Mouse (Mus musculus) midbrain, embryonic 13.5 days (tissue): ENCODE measurements around the gene Taf5l. TPM values are rescaled to one million over a fixed set of nuclear protein-coding genes. Genes with fewer than 3 reads are reported as not detected.
"Not testable (repeated sequence)": the region's sequence is repeated elsewhere in the genome, so short reads cannot be mapped to it uniquely, and the experiment has no call there.

ENCODE experiments used
- ATAC-seq: fragments of 200-750 bp; cut with Nextera tagmentation; 2 replicates; pipeline ENCODE4 v1.8.0; 2017; ENCODE audit warnings: mild to moderate bottlenecking, moderate TSS enrichment, moderate library complexity
- H3K27ac ChIP-seq: fragments of 300-500 bp; sonication (generic); 2 replicates; pipeline ENCODE4 v1.5.1; 2015; ENCODE audit warnings: inconsistent platforms, mild to moderate bottlenecking, moderate library complexity
- H3K27me3 ChIP-seq: fragments of 300-500 bp; sonication (generic); 2 replicates; pipeline ENCODE4 v1.6.1; 2015; ENCODE audit warnings: mild to moderate bottlenecking, inconsistent platforms
- H3K36me3 ChIP-seq: fragments of 300-500 bp; sonication (generic); 2 replicates; pipeline ENCODE4 v1.6.1; 2015; ENCODE audit warnings: mild to moderate bottlenecking, inconsistent platforms
- H3K4me1 ChIP-seq: fragments of 300-500 bp; sonication (generic); replicated peaks from 2 replicates; pipeline ENCODE4 v1.6.1; 2015; ENCODE audit warnings: inconsistent platforms
- H3K4me2 ChIP-seq: fragments of 300-500 bp; sonication (generic); replicated peaks from 2 replicates; pipeline ENCODE4 v1.6.1; 2015; ENCODE audit warnings: moderate library complexity, mild to moderate bottlenecking, inconsistent platforms
- H3K4me3 ChIP-seq: fragments of 300-500 bp; sonication (generic); replicated peaks from 2 replicates; pipeline ENCODE4 v1.5.1; 2015; ENCODE audit warnings: mild to moderate bottlenecking, inconsistent platforms
- H3K9ac ChIP-seq: fragments of 300-500 bp; sonication (generic); replicated peaks from 2 replicates; pipeline ENCODE4 v1.6.1; 2015; ENCODE audit warnings: mild to moderate bottlenecking, inconsistent platforms
- H3K9me3 ChIP-seq: fragments of 300-500 bp; sonication (generic); 2 replicates; pipeline ENCODE4 v1.6.1; 2016; ENCODE audit warnings: mild to moderate bottlenecking, inconsistent platforms
- WGBS: fragments of 180-500 bp; shearing (Covaris S2); methylation state at CpG from one replicate; pipeline ENCODE4 v1.1.7; 2015; 5-methylcytosine and 5-hydroxymethylcytosine counted together
- polyA plus RNA-seq: library from polyadenylated mRNA; unstranded; fragments of >200 nt; fragmentation: Nextera tagmentation; extraction: Ambion mirVana; gene quantifications from 2 replicates; pipeline ENCODE4 v1.2.1, GENCODE M21; 2015

The Taf5l gene
- polyA plus RNA-seq, 1 experiment from 2014 or later = 27.1 TPM

GRCm38 (mm10) chr8:124042201-124042600, 21.0 kb upstream of the Taf5l start:
- H3K36me3 ChIP-seq = peaks cover 81% of the 10 kb centered on the region
- WGBS = 87% methylated on average over 1 of the region's 1 CpGs
- ATAC-seq = no peak

GRCm38 (mm10) chr8:124039351-124039750, 18.2 kb upstream of the Taf5l start:
- Histone ChIP-seq H3K4me2 (no peak overlapping the region), H3K4me3 (no peak overlapping the region), H3K4me1 (no peaks in the 10 kb centered on the region), H3K27ac (no peak overlapping the region), H3K36me3 (peaks cover 82% of the 10 kb centered on the region), H3K27me3 (no peaks in the 10 kb centered on the region), H3K9ac (no peak overlapping the region), H3K9me3 (no peaks in the 10 kb centered on the region)
- WGBS = 89% methylated on average over 4 of the region's 4 CpGs
- no peak for ATAC-seq

More at GRCm38 (mm10) chr8:124042201-124042600, 21.0 kb upstream of the Taf5l start:
- no peaks in the 10 kb centered on the region for H3K27me3 ChIP-seq
- no peak overlapping the region for H3K4me2 ChIP-seq
- H3K9ac ChIP-seq = no peak overlapping the region
- no peaks in the 10 kb centered on the region for H3K4me1 ChIP-seq
- H3K4me3 ChIP-seq = no peak overlapping the region
- H3K27ac ChIP-seq = no peak overlapping the region
- no peaks in the 10 kb centered on the region for H3K9me3 ChIP-seq

DNA sequence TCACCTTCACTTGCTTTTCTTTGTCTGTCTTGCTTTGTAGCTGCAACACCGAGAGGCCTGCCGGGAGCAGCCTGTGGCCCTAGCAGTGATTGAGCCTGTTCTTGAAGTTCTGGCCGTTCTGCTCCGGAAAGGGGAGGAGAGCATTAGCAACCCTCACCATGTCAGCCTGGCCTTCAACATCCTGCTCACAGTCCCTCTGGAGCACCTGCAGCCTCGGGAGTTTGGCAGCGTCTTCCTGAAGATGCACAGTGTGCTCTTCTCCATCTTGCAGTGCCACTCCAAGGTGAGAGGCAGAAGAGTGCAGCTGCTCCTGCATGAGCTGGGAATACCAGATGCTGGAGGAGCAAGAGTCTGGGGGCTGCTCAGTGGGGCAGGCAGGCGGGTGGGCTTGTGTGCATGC, 16.9 kb upstream of the Taf5l start:
- Histone ChIP-seq H3K4me2 (no peak overlapping the region), H3K27me3 (no peaks in the 10 kb centered on the region), H3K4me1 (no peaks in the 10 kb centered on the region), H3K36me3 (peaks cover 77% of the 10 kb centered on the region), H3K4me3 (no peak overlapping the region), H3K27ac (no peak overlapping the region), H3K9me3 (no peaks in the 10 kb centered on the region), H3K9ac (no peak overlapping the region)
- WGBS = 91% methylated on average over 7 of the region's 7 CpGs
- ATAC-seq = no peak

- H3K4me3 ChIP-seq = no peak overlapping the region
- no peak overlapping the region for H3K9ac ChIP-seq
- no peaks in the 10 kb centered on the region for H3K27me3 ChIP-seq
- no peak for ATAC-seq
- H3K4me2 ChIP-seq = no peak overlapping the region
- H3K9me3 ChIP-seq = no peaks in the 10 kb centered on the region
- no peak overlapping the region for H3K27ac ChIP-seq
- H3K36me3 ChIP-seq = peaks cover 69% of the 10 kb centered on the region
- WGBS = 67% methylated on average over 5 of the region's 5 CpGs
- no peaks in the 10 kb centered on the region for H3K4me1 ChIP-seq
Measured at GRCm38 (mm10) chr8:124033400-124033799, 12.2 kb upstream of the Taf5l start.

GRCm38 (mm10) chr8:124027831-124028230, 6.6 kb upstream of the Taf5l start:
- Histone ChIP-seq H3K27ac (no peak overlapping the region), H3K4me2 (no peak overlapping the region), H3K36me3 (peaks cover 65% of the 10 kb centered on the region), H3K9me3 (no peaks in the 10 kb centered on the region), H3K4me3 (no peak overlapping the region), H3K27me3 (no peaks in the 10 kb centered on the region), H3K9ac (no peak overlapping the region), H3K4me1 (peaks cover under 1% of the 10 kb centered on the region)
- WGBS = 91% methylated on average over 6 of the region's 6 CpGs
- no peak for ATAC-seq

DNA sequence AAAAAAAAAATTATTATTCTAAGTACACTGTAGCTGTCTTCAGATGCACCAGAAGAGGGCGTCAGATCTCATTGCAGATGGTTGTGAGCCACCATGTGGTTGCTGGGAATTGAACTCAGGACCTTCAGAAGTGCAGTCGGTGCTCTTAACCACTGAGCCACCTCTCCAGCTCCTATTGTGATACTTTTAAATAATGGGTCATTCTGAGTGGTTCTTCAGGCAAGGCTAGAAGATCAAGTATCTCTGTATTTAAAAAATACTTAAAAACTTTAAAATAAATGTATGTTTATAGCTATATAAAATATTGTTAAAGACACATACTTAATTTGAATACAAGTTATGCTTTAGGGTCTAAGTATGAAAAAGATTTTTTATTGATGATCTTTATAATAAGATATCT, 5.1 kb upstream of the Taf5l start:
- not testable (repeated sequence) for H3K4me2 ChIP-seq, ATAC-seq, H3K27ac ChIP-seq, H3K4me3 ChIP-seq, H3K27me3 ChIP-seq, H3K9ac ChIP-seq, H3K9me3 ChIP-seq
- 77% methylated on average over 2 of the region's 2 CpGs for WGBS
- H3K4me1 ChIP-seq = peaks cover 12% of the 10 kb centered on the region
- H3K36me3 ChIP-seq = peaks cover 63% of the 10 kb centered on the region

DNA sequence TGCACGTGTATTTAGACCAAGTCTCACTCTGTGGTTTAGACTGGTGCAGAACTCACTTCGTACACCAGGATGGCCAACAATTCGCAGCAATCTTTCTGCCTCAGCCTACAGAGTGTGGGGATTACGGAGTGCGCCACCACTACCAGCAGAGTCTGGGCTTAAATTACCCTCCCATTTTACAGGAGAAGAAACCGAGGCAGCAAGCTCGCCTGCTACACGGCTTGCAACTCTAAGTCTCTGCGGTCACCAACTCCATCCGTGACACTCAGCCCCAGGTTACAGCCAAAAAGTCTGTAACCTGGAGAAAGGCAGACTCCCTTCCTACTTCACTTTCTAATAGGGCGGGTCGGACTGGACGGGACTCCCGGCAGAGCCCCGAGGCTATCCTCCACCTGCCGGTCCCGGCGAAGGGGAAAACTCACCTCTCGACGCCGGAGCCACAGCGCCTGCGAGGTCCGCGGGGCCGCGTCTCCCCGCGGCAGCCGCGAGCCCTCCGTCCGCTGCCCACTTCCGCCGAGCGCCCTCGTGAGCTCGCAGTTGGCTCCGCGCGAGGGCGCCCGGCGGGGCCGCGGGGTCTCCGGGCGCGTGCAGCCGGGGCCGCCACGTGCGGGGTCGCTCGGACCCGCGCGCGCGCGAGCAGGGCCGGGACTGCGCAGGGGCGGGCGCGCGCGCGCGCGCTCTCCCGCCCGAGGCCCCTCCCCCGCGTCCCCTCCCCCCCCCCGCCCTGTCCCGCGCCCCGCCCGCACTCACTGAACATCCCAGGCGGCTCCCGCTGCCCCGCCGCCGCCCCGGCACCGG, 559 bp downstream of the Taf5l start:
- no peaks in the 10 kb centered on the region for H3K9me3 ChIP-seq
- no peaks in the 10 kb centered on the region for H3K27me3 ChIP-seq
- peak overlapping the region; percentile 79 for H3K9ac ChIP-seq
- 2% methylated on average over 65 of the region's 87 CpGs for WGBS
- H3K4me1 ChIP-seq = peaks cover 35% of the 10 kb centered on the region
- peak; percentile 87 for ATAC-seq
- H3K36me3 ChIP-seq = peaks cover 16% of the 10 kb centered on the region
- peak overlapping the region; percentile 75 for H3K4me2 ChIP-seq
- peak overlapping the region; percentile 85 for H3K4me3 ChIP-seq
- peak overlapping the region; percentile 92 for H3K27ac ChIP-seq

GRCm38 (mm10) chr8:124019782-124020181, 1.4 kb downstream of the Taf5l start:
- Histone ChIP-seq H3K9ac (peak overlapping the region; percentile 3; the same call in 1 of the 2 replicates), H3K9me3 (no peaks in the 10 kb centered on the region), H3K4me2 (peak overlapping the region; percentile 75), H3K36me3 (peaks cover 9% of the 10 kb centered on the region; the same call in 1 of the 2 replicates), H3K4me1 (peaks cover 35% of the 10 kb centered on the region), H3K4me3 (peak overlapping the region; percentile 85), H3K27me3 (no peaks in the 10 kb centered on the region), H3K27ac (no peak overlapping the region)
- 40% methylated on average over 13 of the region's 13 CpGs for WGBS
- peak; percentile 21; the same call in 1 of the 2 replicates for ATAC-seq

- no peak overlapping the region for H3K4me3 ChIP-seq
- ATAC-seq = no peak
- peaks cover 15% of the 10 kb centered on the region for H3K4me1 ChIP-seq
- H3K27ac ChIP-seq = no peak overlapping the region
- WGBS = 86% methylated on average over 3 of the region's 3 CpGs
- no peak overlapping the region for H3K4me2 ChIP-seq
- H3K36me3 ChIP-seq = peaks cover 1% of the 10 kb centered on the region; the same call in 1 of the 2 replicates
- H3K9me3 ChIP-seq = no peaks in the 10 kb centered on the region
- H3K9ac ChIP-seq = no peak overlapping the region
- H3K27me3 ChIP-seq = no peaks in the 10 kb centered on the region
Measured at GRCm38 (mm10) chr8:124014751-124015150, 6.4 kb downstream of the Taf5l start.

DNA sequence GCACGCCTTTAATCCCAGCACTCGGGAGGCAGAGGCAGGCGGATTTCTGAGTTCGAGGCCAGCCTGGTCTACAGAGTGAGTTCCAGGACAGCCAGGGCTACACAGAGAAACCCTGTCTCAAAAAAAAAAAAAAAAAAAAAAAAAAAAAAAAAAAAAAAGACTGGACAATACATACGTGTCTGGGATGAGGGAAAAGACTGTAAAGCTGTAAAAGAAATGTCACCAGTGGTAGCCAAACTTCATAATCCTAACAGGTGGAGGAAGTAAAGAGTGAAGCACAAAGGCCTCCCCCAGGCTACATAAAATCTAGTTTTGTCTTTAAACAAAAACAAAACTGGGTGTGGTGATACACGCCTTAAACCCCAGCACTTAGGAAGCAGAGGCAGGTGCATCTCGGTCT, 6.9 kb downstream of the Taf5l start:
- H3K4me3 ChIP-seq, H3K4me2 ChIP-seq, H3K27me3 ChIP-seq, H3K9me3 ChIP-seq, H3K27ac ChIP-seq, H3K9ac ChIP-seq, ATAC-seq, H3K36me3 ChIP-seq: not testable (repeated sequence)
- peaks cover 11% of the 10 kb centered on the region for H3K4me1 ChIP-seq
- WGBS = 93% methylated on average over 7 of the region's 7 CpGs

- H3K27ac ChIP-seq = no peak overlapping the region
- no peaks in the 10 kb centered on the region for H3K9me3 ChIP-seq
- H3K4me1 ChIP-seq = no peaks in the 10 kb centered on the region; the same call in 1 of the 2 replicates
- 98% methylated on average over 3 of the region's 3 CpGs for WGBS
- ATAC-seq = no peak
- H3K4me3 ChIP-seq = no peak overlapping the region
- H3K4me2 ChIP-seq = no peak overlapping the region
- no peak overlapping the region for H3K9ac ChIP-seq
- H3K36me3 ChIP-seq = peaks cover 28% of the 10 kb centered on the region
- no peaks in the 10 kb centered on the region for H3K27me3 ChIP-seq
Measured at GRCm38 (mm10) chr8:124011989-124012586, 9.1 kb downstream of the Taf5l start.

DNA sequence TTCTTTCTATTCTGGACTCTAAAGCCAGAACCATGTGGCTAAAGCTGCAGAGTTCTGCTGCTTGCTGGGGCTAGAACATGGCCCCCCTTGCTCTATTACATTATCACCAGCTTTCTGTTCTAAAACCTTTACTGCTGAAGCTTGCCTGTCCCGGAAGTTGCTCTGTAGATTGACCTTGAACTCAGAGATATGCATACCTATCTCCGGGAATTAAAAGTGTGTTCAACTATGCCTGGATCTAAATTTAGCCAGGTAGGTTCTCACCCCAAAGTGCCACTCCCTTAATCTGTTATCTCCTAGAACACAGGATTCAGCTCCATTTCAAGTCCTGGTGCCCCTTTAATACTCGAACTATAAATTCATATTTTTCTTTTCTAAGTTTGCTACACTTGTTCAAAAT, 9.6 kb downstream of the Taf5l start:
- Histone ChIP-seq H3K9ac (no peak overlapping the region), H3K4me3 (no peak overlapping the region), H3K4me1 (no peaks in the 10 kb centered on the region), H3K9me3 (no peaks in the 10 kb centered on the region), H3K4me2 (no peak overlapping the region), H3K27ac (no peak overlapping the region), H3K36me3 (peaks cover 33% of the 10 kb centered on the region), H3K27me3 (no peaks in the 10 kb centered on the region)
- no peak for ATAC-seq
- WGBS = 92% methylated on average over 3 of the region's 3 CpGs
